Mouse (Mus musculus) embryonic facial prominence, embryonic 13.5 days (tissue): ENCODE data around the gene Ostf1. TPM values are rescaled to one million over a fixed set of nuclear protein-coding genes. Genes with fewer than 3 reads are reported as not detected.

ENCODE experiments used
- ATAC-seq: fragments of 200-750 bp; cut with Nextera tagmentation; 2 replicates; pipeline ENCODE4 v1.8.0; 2017; ENCODE audit warnings: low read depth; ENCODE audit not compliant: insufficient number of reproducible peaks, insufficient read depth, low FRiP score, low TSS enrichment
- H3K27ac ChIP-seq: fragments of 300-500 bp; sonication (generic); 2 replicates; pipeline ENCODE4 v1.5.1; 2015; ENCODE audit warnings: moderate library complexity, mild to moderate bottlenecking, inconsistent platforms
- H3K27me3 ChIP-seq: fragments of 300-500 bp; sonication (generic); 2 replicates; pipeline ENCODE4 v1.6.1; 2015; ENCODE audit warnings: mild to moderate bottlenecking, inconsistent platforms
- H3K36me3 ChIP-seq: fragments of 300-500 bp; sonication (generic); 2 replicates; pipeline ENCODE4 v1.6.1; 2015; ENCODE audit warnings: mild to moderate bottlenecking, inconsistent platforms
- H3K4me1 ChIP-seq: fragments of 300-500 bp; sonication (generic); 2 replicates; pipeline ENCODE4 v1.6.1; 2015; ENCODE audit warnings: inconsistent platforms
- H3K4me2 ChIP-seq: fragments of 300-500 bp; sonication (generic); 2 replicates; pipeline ENCODE4 v1.6.1; 2015; ENCODE audit warnings: moderate library complexity, mild to moderate bottlenecking, inconsistent platforms
- H3K4me3 ChIP-seq: fragments of 300-500 bp; sonication (generic); 2 replicates; pipeline ENCODE4 v1.5.1; 2015; ENCODE audit warnings: mild to moderate bottlenecking, inconsistent platforms
- H3K9ac ChIP-seq: fragments of 300-500 bp; sonication (generic); 2 replicates; pipeline ENCODE4 v1.6.1; 2015; ENCODE audit warnings: mild to moderate bottlenecking, inconsistent platforms
- H3K9me3 ChIP-seq: fragments of 300-500 bp; sonication (generic); 2 replicates; pipeline ENCODE4 v1.6.1; 2016; ENCODE audit warnings: inconsistent platforms
- WGBS: fragments of 180-500 bp; shearing (Covaris S2); methylation state at CpG from one replicate; pipeline ENCODE4 v1.1.7; 2015; ENCODE audit warnings: mixed read lengths; 5-methylcytosine and 5-hydroxymethylcytosine counted together
- polyA plus RNA-seq: library from polyadenylated mRNA; unstranded; fragments of >200 nt; fragmentation: Nextera tagmentation; extraction: Ambion mirVana; gene quantifications from 2 replicates; pipeline ENCODE4 v1.2.1, GENCODE M21; 2015

Gene Ostf1
- polyA plus RNA-seq, 1 experiment from 2014 or later, result 65.1 TPM

DNA sequence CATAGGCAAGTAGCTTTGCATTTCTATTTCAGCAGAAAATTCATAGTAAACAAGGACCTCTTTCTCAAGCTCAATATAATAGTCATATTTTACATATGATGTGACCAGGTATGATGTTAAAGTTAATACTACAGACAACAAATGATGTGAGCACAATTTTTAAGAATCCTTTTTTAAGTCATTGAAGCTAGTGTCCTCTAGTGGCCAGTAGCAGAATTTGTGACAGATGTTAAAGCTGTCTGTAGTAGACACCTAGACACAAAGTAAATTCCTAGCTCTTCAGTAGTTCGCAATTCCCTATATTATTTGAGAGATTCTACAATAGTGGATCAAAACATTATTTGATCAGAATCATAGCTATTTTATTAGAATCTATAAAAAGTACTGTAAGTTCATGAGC, 73.9 kb downstream of the Ostf1 start:
- Histone ChIP-seq H3K9ac (no peak overlapping the region), H3K4me1 (no peaks in the 10 kb centered on the region), H3K4me3 (no peak overlapping the region), H3K27ac (no peak overlapping the region), H3K27me3 (no peaks in the 10 kb centered on the region), H3K36me3 (no peaks in the 10 kb centered on the region), H3K4me2 (no peak overlapping the region), H3K9me3 (no peaks in the 10 kb centered on the region)
- 78% methylated on average over 1 of the region's 1 CpGs for WGBS
- no peak for ATAC-seq

- Histone ChIP-seq H3K4me1 (no peaks in the 10 kb centered on the region), H3K9ac (no peak overlapping the region), H3K27me3 (no peaks in the 10 kb centered on the region), H3K9me3 (no peaks in the 10 kb centered on the region), H3K4me3 (no peak overlapping the region), H3K27ac (no peak overlapping the region), H3K36me3 (no peaks in the 10 kb centered on the region), H3K4me2 (no peak overlapping the region)
- no peak for ATAC-seq
- WGBS, result 90% methylated on average over 2 of the region's 2 CpGs
These were observed 76.0 kb downstream of the Ostf1 start for GRCm38 (mm10) chr19:18555645-18556044.

DNA sequence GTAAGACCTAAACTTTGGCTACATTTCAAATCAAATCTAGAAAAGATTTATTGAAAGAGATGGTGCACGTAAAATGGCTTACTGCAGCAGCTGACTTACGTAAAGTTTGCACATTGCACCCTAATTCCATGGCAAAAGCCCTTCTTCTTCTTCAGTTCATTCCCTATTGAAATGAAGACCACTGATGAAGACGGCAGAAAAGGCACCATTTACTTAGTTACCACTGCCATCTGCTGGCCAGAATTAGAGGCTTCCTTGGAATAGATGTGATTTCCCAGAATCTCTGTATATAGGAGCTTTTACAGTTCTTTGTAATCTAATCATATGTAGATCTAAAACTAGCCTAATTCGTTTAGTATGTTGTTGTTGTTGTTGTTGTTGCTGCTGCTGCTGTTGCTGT, 83.0 kb downstream of the Ostf1 start:
- Histone ChIP-seq H3K27me3 (no peaks in the 10 kb centered on the region; the same call in 1 of the 2 replicates), H3K4me1 (no peaks in the 10 kb centered on the region), H3K27ac (no peak overlapping the region), H3K4me2 (no peak overlapping the region), H3K36me3 (no peaks in the 10 kb centered on the region), H3K9me3 (no peaks in the 10 kb centered on the region), H3K4me3 (no peak overlapping the region), H3K9ac (no peak overlapping the region)
- 9% methylated on average over 4 of the region's 4 CpGs for WGBS
- no peak for ATAC-seq

Other genes starting within 250 kb of the Ostf1 start
- 19.4 and 25.0 TPM in 2 replicates for gene Nmrk1, start 127 bp upstream of the Ostf1 start, polyA plus RNA-seq
- 27.4 and 37.3 TPM in 2 replicates for gene Carnmt1, start 38.9 kb upstream of the Ostf1 start, polyA plus RNA-seq
- gene D030056L22Rik, start 81.4 kb upstream of the Ostf1 start, polyA plus RNA-seq, result 30.3 and 33.1 TPM in 2 replicates
- gene Trpm6, start 118.2 kb upstream of the Ostf1 start, polyA plus RNA-seq, result 0.21 and 0.34 TPM in 2 replicates